Mouse (Mus musculus): ENCODE measurements around the gene Mtus2.

The Mtus2 gene

DNA sequence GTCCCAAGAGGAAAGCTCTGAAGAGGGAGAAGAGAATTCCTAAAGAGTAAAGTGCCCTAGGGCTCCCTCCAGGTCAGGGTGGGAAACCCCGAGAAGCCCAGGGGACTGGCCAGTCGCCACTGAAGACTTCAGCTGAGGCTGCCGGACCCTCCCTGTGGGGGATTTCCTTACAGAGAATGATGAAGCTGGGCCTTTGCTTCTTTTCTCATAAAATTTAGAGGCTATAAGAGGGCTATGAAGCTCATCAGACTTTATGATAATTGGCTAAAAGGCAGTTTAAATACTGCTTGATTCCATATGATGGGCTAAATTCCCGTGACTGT, 224.1 kb downstream of the Mtus2 start:
- DNase-seq (ENCODE audit: inconsistent ontology term) = no peak

DNA sequence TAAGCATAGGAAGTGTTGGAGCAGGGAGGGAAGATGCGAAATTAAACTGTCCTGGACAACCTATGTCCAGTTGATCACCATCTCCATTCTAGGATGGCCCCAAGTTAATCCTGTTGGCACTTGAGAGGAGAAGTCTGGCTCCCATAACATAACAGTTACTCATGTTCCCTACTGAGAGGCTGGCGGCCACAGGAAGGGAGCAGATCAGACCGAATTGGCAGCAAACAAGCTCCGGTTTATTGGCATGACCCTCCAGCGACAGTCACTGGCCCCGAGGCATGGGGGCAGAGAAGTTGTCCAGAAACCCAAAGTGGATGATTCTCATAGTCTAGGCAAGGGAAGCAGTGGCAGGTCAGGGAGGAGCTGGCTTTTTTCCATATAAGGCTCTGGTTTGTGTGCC, 224.8 kb downstream of the Mtus2 start:
- peak; percentile 85 for DNase-seq (ENCODE audit: inconsistent ontology term)

DNA sequence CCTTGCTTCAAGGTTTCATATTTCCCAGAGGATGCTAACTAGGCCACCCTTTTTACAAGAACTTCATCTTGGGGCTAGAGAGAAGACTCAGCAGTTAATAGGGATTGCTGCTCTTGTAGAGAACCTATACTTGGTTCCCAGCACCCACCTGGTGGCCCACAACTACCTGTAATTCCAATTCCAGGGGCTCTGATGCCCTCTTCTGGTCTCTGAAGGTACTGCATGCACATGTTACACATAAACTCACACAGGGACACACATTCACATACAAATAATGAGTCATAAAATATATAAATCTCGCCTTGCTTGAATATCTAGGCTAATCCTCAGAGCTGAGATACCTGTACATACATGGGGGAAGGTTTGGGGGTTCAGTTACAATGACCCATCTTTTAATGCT, 228.8 kb downstream of the Mtus2 start:
- DNase-seq (ENCODE audit: inconsistent ontology term) = no peak

DNA sequence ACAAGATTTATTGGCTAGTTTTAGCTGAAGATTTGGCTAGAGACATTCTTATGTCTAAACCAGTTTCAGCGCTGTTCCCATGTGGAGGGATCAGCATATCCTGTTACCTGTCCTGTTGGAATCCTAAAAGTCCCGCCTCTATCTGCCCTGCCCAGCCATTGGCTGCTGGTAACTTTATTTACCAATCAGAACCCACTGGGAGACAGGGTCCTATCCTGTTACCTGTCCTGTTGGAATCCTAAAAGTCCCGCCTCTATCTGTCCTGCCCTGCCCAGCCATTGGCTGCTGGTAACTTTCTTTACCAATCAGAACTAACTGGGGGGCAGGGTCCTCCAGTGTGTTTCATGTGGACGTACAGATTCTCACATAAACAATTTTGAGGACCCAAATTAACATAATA, 234.3 kb downstream of the Mtus2 start:
- DNase-seq (ENCODE audit: inconsistent ontology term) = no peak

DNA sequence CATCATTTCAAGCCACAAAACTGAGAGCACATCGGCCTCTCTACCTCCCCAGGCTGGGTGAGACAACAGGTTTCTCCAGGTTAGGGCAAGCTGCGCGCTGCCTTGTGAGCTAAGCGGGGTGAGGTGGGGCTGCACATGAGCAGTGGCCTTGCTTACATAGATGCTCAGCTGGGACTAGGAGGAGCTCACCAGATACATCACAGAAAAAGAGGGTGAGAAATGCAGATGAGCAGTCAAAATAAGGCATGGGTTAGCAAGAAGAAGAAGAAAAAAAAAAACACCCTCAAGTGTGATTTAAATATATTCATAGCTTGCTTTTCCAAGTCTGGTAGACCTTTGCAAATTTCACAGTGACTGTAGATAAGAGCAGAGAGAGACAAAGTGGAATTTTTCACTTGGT, 254.7 kb downstream of the Mtus2 start:
- no peak for DNase-seq (ENCODE audit: inconsistent ontology term)

DNA sequence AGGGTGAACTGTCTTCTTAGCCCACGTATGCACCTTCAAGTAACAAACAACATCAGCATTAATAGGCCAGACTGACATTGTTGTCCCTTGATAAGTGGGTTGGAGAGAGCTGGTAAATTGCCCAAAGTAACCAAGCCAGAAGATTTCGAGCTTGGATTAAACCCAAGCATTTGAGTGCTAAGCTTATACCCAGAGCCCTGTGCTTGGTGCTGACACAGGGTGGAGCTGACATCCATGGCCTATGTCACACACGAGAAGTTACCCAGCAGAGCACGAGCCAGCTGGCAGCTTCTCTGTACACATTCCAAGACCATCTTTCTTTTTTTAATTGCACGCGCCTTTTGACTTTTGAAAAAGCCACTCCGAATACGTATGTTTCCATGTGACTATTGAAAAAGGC, 259.7 kb downstream of the Mtus2 start:
- no peak for DNase-seq (ENCODE audit: inconsistent ontology term)

DNA sequence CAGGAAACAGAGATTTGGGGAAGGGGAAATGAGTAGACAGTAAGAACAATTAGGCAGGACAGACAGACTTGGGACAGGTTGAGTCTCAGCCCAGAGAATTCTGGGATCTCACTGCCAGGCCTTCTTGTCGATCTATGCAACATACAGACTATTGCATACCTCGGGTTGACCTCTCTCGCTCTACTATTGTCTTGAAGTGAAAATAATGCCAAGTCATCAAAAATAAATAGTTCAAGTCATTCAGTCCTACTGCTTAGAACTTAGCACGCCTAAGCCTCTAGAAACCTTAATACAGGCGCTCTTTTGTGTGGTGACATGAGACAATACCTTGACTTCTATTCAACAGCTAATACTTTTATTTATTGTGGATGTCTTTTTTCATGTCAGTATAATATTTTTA, 265.8 kb downstream of the Mtus2 start:
- no peak for DNase-seq (ENCODE audit: inconsistent ontology term)

DNA sequence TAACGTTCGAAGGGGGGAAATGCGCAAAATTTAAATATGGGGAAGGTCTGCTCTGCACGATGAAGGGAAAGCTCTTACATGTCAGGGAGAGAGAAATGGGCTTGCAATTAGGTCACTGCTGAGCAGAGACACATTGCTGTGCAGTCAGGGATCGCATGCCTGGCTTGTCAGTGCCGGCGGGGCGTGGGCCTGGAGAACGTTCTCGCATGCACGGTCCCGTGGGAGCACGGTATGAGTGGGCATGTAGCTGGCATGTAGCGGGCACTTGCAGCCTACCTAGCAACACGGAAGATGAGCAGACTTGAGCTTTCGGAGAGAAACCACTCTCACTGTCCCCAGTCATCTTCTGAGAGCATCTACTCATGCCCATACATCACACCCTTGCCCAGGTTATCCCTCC, 266.9 kb downstream of the Mtus2 start:
- DNase-seq (ENCODE audit: inconsistent ontology term) = no peak

DNA sequence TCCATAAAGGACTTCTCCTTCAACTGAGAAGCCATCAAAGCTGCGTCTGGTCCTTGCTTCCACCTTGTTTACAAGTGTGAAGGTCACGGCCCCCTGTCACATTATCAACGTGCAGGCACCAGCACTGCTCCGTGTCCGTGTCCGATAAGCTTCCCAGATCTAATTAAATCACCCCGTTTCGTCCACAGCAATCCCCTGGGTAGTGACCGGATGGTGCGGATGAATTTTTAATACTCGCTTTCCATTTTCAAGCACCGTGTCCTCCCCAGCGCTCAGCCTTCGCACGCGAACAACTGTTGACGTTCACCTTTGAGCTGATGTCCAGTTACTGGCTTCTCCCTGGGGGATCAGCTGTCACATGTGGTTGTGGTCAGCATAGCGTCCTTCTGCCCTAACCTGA, 276.6 kb downstream of the Mtus2 start:
- no peak for DNase-seq (ENCODE audit: inconsistent ontology term)

DNA sequence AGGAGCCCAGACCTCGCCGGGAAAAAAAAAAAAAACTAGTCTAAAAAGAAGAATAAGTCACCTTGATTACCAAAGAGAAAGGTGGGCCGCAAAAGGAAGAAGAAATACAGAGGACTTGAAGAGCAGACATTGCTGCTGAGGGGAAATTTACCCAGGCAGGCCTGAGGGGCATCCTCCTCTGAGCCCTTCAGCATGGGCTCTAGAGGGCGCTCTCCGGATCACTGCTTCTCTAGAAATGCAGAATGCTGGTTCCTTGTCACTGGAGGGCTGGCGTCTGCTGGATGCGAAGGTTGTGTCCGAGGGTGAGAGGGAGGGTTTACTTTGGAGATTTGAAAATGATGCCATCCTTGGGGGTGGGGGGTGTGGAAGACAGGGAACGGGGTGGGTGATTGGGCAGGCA, 279.5 kb downstream of the Mtus2 start:
- DNase-seq (ENCODE audit: inconsistent ontology term) = no peak

DNA sequence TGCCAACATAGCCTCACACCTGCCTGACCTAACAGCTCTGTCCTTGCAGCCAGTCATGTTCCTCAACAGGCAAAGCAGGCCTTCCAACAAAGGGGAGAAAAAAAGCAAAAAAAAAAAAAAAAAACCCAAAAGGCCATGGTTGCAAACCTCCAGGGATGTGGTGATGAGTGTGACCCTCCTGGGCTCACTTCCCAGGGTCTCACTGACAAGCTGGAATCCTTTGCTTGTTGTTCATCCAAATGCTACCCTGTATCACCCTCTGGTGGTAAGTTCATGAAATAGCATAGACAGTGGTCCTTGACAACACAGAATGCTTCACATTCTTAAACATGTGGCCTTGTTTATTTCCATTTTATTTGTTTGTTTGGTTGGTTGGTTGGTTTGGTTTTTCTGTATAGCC, 281.9 kb downstream of the Mtus2 start:
- DNase-seq (ENCODE audit: inconsistent ontology term) = peak; percentile 47

DNA sequence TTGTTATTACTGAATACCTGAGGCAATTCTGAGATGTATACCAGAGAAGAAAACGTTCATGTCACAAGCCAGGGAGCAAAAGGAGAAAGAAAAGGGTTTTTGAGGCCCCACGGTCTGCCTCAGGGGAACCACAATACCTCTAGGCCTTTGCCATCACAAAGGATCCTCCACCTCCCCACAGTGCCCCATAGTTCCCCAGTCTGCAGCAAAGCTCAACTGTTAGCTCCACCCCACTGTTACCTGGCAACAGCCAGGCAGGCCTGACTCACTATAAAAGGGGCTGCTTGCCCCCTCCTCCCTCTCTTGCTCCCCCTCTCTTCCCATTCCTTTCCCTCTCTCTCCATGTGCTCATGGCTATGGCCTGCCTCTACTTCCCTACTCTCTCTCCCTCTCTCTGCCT, 282.6 kb downstream of the Mtus2 start:
- no peak for DNase-seq (ENCODE audit: inconsistent ontology term)

DNA sequence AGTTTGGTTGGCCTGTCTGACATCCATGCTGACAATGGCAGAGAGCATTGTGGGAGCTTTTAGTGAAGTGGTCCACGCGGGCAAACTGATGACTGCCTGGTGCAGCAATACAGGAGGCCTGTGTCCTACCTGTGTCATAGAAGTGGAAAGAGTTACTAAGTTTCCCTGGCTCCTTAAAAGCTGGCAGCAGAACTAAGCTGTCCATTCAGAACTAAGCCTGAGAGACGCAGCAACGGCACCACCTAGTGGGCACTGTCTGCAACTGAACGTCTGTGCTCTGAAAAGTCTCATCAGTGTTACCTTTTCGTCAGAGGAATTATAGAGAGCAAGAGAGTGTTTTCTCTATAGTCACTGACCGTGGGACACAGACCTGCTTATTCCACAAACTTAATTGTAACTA, 284.8 kb downstream of the Mtus2 start:
- peak; percentile 69 for DNase-seq (ENCODE audit: inconsistent ontology term)

DNA sequence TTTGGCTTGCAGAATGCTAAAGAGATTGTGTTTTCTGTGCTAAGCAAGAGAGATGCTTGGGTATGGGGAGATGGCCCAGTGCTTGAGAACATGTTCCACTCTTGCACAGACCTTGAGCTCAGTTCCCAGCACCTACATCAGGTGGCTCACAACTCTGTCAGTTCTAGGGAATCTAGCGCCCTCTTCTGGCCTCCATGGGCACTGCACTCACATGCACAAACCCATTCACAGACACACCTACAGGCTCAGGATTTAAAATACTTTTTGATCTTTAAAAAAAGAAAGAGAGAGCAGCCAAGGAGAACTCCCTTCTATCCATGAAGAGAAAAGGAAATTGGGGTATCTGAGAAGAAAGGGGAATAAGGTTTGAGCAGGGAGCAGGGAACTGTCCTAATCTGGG, 287.4 kb downstream of the Mtus2 start:
- DNase-seq (ENCODE audit: inconsistent ontology term) = no peak

DNA sequence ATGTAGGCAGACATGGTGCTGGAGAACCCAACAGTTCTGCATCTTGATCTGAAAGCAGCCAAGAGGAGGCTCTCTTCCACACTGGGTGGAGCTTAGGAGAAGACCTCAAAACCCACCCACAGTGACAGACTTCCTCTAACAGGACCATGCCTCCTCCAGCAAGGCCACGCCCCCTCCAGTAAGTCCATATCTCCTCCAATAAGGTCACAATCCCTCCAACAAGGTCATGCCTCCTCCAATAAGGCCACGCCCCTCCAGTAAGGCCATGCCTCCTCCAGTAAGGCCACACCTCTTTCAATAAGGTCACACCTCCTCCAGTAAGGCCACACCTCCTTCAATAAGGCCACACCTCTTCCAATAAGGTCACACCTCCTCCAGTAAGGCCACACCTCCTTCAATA, 288.3 kb downstream of the Mtus2 start:
- no peak for DNase-seq (ENCODE audit: inconsistent ontology term)

DNA sequence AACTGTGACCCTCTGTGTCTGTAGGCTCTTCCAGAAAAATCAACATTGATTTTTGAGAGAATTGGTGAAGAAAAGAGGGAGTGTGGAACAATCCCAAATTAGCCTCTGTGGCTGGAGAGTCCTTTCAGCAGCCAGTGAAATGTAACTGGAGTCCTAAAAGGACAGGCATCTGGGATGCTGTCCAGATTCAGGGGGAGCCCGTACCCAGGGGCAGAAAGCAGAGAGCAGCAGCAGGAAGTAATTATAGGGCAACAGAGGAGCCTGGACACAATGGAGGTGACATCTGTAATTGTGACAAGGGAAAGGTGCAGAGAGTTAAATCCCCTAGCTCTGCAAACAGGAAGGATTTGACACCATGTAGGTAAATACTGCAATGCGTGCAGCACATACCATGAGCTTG, 291.1 kb downstream of the Mtus2 start:
- peak; percentile 36 for DNase-seq (ENCODE audit: inconsistent ontology term)

DNA sequence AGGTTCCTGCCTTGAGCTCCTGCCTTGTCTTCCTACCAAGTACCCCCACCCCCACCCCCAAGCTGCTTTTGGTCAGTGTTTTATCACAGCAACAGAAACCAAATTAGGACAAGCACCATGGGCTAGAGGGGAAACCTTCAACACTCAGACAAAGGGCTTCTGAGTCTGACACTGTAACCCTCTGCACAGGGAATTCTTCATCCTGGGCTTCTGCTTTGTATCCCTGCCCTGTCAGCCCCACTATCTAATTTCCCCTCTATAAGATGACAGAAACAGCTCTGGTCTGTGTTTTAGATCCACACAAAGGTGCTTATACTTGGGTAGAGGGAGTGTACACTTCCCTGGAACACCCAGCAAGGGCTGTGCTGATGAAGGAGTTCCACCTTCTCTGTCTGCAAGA, 294.7 kb downstream of the Mtus2 start:
- no peak for DNase-seq (ENCODE audit: inconsistent ontology term)

DNA sequence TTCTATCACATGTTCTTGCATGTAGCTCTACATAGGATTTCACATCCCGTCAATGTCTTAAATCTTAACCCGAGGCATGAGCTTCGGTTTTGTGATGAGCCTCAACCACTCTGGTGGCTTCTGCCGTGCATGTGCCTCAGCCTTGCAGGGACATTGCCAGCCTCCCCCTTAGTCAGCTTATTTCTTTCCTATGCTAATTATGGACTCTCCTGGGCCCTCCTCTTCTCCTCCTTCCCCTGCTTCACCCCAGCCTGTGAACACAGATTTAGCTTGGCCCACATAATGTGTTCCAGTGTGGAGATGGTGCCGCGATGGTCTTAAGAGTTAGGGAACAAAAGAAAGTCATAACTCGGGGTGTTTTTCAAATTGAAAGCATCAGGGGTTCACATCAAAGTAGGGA, 304.9 kb downstream of the Mtus2 start:
- DNase-seq (ENCODE audit: inconsistent ontology term) = no peak

DNA sequence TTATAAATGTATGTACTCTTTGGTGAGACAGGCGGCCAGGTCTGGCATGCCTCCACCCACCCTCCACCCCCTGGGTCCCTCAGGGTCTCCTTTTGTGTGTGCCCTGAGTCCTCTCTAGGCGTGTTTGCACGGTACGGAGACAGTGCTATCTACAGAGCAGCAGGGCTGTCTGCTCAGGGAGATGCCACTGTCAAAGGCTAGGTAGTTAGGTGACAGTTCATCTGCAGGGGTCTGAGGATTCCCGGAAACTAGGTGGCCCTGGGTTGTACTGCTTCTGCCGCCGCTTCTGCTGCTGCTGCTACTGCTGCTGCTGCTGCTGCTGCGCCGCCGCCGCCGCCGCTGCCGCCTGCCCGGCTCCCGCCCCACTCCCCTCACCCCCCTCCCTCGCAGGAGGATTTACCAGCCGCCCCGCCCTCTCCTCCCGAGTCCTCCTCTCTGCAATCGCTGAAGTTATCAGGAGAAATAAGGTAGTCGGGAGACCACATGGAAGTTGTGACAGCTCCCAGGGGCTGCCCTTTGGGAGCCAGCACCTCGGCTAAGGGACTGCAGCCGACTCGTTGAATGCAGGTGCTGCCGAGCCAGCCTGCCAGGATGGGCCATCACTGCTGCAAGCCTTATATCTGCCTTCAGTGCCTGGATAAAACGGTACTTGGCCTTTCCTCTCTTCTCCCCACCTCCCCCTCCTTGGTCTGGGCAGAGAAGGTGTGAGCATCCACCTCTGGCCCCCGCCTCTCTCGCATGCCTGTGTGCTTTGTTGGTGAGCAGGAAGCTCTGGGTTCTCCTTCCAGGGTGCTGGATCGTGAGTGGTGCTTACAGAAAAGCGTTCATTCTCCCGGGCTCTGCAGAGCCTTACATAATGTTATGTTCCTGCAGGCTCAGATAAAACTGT, 307.9 kb downstream of the Mtus2 start:
- DNase-seq (ENCODE audit: inconsistent ontology term) = peak; percentile 60

DNA sequence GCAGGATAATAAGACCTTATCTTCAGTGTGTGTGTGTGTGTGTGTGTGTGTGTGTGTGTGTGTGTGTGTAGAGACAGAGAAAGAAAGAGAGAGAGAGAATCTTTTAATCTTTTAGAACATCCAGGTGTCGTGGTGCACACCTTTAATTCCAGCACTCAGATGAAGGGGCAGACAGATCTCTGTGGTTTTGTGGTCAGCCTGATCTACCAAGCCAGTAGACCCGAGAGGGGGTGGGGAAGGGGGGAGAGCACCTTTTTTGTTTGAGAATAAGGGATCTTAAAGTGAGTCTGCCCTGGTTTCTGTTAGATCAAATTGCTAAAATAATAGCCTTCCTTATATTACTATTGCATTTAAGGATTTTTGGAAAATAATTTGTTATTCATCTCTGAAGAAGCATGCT, 309.7 kb downstream of the Mtus2 start:
- no peak for DNase-seq (ENCODE audit: inconsistent ontology term)

DNA sequence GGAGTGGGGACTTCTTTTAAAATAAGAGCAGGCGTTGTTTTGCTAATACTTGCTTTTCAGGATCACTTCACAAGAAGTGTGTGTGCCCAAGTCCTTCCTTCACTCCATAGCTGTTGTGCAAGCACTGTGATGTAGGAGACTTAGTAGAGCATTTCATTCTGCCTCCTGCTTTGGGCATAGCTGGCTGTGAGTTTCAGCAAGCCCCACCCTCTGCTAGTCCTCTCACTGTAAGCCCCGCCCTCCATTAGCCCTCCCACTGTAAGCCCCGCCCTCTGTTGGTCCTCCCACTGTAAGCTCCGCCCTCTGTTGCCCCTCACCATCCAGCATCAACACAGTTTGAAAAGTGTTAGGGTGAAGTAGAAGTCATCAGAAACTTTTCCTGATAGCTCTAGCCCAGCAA, 310.3 kb downstream of the Mtus2 start:
- no peak for DNase-seq (ENCODE audit: inconsistent ontology term)

DNA sequence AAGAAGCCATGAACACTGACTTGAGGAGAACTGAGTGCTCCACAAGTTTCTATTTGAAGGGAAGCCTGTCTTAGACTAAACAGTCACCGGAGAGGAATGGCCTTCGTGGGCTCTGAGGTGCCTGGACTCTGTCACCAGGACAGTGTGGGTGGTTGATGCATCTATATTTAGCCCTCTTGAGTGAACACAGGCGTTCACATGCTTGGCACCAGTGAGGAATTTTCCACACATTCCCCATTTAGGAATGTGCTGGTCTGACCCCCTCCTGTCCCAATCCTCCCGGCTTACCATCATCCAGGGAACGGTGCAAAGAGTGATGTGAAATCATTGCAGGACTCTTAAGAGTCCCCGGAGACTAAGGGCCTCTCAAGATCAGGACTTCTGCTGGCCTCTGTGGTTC, 314.9 kb downstream of the Mtus2 start:
- peak; percentile 68 for DNase-seq (ENCODE audit: inconsistent ontology term)

DNA sequence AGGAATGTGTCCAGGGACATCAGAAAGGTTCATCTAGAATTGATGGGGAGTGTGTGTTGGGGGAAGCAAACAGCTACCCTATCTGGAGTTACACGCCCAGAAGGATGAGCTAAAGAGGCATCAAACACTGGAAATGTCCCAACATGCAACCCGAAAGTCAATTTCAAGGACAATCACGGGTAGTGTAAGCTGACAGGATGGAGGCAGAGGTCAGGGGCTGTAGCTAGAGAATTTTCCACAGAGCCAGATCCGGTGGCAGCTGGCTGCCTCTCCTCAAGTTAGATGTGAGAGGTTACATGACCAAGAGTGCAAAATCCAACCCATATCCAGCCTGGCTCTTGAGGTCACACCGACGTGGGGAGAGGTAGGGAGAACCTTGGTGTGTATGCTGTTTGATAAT, 315.7 kb downstream of the Mtus2 start:
- no peak for DNase-seq (ENCODE audit: inconsistent ontology term)

DNA sequence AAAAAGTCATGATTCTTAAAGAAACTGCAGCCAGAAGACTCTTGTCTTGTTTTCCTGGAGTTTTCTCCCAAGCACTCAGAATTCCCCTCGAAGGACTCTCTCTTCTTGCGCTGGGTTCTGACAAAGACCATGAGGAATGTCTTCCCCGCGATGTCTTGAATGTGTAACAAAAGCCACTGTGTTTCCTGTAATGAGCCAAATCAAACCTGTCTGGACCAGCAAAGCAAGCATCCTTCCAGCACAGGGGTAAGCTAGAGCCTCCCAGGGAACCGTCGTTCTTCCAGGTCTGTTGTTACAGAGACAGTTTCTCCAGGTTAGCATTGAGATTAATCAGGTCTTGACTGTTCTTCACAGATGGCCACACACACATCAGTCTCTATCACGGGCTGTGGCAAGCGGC, 321.1 kb downstream of the Mtus2 start:
- no peak for DNase-seq (ENCODE audit: inconsistent ontology term)
